Mouse (Mus musculus): Measurements from ENCODE around the gene Sorcs2.
A peak's percentile ranks its signal among the peaks of the same experiment; 100 is the strongest.

Sorcs2 gene

DNA sequence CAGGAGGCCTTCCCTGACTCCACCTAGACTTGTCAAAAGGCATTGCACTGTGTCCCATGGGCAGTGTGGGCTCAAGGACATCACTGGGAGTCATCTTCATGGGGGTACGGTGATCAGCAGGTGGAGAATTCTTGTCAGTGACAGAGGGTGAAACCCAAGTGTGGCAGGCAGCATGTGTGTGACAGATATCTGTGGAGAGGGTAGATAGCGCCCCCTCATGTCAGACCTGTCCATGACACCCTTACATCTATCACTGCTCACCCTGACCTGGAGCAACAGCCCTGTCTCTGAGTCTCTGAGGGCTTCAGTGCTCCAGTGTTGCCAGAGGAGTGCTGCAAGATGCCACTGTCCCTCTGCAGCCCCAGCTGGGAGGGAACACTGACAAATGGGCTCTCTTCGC, 343.4 kb downstream of the Sorcs2 start:
- no peak for DNase-seq

DNA sequence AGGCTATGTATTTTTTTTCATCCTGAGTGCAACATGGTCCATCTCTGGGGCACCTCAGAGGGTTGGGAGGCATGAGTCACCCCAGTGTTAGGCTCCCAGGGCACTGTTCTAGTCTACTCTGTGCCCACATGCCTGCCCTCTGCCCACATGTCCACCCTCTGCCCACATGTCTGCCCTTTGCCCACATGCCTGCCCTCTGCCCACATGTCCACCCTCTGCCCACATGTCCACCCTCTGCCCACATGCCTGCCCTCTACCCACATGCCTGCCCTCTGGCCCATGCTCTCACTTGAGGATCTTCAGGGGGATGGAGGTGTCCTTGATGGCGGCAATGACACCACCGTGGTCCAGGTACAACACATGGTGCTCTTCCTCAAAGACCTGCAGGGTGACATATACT, 354.8 kb downstream of the Sorcs2 start:
- DNase-seq, result peak; percentile 89

DNA sequence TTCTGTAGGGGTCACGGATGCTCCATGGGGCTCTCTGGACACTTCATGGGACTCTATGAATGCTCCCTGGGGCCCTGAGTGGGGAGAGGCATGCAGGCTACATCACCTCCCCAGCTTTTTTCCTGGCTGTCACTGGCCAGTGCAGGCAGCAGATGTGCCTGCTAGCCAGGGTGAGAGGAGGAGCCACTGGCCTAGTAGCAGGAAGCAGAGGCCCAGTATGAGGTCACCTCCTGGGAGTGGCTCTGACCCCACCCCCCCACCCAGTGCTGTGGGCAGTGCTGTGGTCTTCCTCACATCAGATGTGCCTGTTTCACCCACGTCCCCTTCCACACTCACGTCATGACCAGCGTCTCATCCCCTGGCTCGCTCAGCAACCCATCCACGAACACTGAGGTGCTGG, 356.2 kb downstream of the Sorcs2 start:
- DNase-seq, result peak; percentile 87

DNA sequence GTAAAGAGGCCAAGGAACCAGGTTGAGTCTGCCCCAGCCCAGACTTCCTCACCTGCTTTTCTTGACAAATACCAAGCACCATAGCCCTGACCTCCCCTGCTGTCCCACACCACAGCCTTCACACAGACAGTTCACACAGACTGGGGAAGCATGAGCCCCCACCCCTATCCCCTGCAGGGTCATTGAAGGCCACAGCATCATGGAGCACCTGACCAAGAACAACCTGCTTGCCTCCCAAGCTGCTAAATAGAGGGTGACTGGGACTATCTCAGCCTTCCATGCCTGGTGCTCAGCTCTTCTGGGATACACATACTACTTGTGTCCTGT, 356.7 kb downstream of the Sorcs2 start:
- peak; percentile 77 for DNase-seq

DNA sequence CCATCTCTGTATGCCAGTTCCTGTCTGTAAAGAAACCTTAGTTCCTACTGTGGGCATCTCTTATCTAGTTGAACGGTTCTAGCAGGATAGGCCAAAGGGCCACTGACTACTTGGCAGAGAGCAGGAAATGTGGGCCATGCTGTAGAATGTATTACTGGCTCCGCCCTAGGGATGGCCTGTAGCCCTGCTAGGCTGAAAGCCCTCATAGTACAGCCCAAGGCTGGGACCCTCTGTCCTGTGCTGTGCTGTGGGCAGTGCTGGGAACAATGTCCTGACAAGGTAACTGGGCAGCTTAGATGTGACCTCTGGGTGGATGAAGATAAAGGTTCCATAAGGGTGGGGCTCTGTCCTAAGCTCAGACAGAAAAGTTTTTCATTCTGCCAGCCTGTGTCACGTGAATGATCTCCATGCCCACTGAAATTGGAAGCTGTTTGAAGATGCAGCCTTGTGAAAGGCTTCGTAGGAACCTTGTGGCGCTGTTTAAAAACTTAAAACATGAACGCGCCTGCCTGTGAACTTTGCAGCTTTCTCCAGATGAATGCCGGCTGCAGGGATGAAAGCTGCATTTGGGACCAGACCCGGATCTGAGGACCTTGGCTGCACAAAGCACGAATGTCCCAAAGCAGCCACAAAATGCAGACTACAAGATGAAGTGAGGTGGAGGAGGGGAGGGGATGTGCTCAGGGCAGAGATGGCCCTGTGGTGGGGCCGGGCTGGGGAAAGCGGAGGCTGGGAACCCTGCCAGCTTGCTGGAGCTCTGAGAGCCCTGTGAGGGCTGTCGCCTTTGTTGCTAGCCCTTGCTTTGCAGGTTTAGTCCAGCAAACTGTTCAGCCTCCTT, 357.3 kb downstream of the Sorcs2 start:
- peak; percentile 90 for DNase-seq

DNA sequence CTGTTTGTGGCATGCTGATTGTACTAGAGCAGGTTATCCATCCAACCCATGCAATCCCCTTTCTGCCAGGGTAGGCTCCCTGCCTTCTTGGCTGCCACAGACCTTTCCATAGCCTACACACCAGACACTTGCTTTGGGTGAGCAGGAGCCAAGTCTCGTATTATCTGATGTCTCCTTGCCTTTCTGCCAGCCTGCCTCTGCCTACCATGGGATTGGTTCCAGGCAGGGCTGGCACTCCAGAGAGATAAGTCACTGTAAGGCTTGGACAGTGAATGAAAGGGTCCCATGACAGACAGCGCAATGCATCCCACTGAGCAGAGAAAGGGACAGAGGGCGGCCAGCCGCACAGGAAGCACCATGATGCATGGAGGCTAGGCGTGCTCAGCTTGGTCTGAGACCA, 358.3 kb downstream of the Sorcs2 start:
- DNase-seq, result peak; percentile 89

DNA sequence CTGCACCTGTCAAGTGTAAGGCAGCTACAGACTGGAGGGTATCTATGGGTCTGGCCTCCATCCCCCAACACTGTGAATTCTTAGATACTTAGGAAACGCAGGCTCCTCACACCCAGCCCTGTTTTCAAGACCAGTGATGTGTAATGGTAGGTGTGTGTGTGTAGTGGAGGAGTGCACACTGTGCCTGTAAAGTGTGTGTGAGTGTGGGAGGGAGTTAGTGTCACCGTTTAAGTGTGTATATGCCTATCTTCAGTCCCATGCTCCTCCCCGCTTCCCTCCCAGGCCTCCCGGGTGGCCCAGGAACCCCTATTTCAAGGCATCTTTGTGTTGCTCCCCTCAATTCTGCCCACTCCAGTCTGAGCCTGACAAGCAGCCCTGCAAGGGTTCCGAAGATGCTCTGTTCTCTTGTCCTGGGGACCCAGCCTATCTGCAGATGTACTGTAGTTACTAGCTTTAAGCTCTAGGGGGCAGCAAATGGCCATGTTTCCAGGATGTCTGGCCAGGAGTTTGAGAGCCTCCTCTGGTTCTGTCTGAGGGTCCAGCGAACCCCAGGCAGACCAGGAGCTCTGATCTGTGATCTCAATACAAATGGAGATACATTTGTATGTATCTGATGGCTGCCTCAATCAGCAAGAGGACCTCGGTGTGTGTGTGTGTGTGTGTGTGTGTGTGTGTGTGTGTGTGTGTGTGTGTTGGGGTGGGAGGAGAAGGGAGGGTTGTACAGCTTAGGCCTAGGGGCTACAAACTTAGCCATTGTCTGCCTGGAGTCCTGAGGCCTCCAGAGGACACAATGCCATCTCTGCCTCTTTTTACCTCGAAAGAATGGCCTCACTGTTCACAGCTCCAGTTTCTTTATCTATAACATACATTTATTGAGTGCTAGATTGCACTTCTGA, 364.2 kb downstream of the Sorcs2 start:
- DNase-seq, result peak; percentile 90

DNA sequence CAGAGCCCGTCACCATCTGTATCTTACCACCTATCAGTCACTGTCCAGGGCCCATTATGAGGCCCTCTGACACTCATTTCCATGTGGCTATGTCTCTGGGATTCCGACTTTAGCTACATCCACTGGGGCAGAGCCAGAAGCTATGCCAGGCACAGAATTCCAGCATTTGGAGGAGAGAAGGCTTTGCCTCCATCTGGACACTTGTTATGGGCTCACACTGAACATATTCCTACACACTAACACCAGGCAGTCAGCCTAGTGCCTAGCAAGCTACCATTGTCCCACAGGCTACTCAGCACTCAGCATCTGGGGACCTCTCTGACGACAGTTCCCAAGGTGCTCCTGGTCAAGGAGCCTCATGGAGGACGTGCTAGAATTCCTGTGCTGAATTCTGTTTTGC, 372.9 kb downstream of the Sorcs2 start:
- DNase-seq, result no peak

DNA sequence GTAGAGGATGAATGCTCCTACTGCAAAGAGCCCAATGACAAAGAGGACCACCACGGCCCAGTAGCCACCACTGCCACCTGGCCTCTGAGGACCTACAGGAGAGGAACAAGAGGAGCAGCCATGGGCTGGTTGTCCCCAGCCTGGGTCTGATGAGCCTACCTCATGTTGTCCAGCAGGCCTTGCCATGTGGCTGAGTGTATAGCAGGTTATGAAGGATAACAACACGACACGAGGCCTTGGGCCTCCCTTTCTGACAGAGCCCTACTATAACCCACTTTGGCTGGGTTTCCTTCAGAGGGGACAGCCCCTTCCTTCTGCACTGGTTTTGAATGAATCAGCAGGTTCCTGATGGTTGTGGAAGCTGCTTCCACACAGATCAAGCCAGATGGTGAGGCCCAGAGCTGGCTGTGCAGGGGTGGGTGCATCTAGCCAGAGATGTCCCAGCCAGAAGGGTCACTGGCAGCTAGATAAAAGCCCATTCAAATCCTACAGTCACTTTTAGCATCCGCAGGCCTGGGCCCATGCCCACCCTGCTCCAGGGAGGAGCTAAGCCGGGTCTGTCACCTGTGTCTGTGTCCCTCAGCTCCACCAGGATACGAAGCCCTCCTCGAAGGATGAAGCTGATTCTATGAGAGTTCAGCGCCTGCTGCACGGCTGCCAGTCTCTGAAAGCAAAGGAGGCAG, 373.8 kb downstream of the Sorcs2 start:
- DNase-seq, result peak; percentile 82

DNA sequence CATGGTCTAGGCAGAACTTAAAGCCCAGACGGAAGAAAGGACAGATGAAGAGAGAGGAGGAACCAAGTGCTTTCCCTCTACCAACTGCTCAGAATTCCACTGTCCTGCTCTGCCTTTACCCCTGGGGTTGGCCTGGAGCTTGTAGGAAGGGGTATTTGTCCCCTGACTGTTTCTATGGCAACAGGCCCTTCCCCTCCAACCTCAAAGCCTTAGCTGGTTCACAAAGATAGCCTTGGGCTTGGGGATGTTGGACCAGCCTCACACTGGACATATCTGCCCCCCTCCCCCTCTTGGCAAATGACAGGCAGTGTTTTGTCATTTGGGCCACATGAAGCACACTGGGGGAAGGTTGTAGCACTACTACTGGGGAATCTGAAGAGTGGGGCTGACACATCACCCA, 375.6 kb downstream of the Sorcs2 start:
- DNase-seq, result no peak

DNA sequence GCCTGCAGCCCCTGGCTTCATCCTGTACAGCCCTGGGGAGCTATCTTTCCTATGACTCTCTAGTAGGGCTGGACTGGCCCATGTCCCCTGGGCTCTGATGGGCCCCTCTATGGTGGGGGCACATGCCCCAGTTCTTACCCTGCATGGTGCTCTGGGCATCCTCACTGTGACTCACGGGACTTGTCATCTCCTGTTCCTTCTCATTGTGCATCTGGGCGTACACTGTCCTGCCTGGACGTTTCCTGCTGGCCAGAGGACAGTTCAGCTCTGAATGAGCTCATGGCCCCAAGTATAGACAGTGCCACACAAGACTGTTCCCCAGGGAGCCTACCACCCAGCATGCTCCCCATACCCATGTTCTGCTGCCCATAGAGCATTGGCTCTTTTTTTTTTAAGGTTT, 376.8 kb downstream of the Sorcs2 start:
- no peak for DNase-seq

DNA sequence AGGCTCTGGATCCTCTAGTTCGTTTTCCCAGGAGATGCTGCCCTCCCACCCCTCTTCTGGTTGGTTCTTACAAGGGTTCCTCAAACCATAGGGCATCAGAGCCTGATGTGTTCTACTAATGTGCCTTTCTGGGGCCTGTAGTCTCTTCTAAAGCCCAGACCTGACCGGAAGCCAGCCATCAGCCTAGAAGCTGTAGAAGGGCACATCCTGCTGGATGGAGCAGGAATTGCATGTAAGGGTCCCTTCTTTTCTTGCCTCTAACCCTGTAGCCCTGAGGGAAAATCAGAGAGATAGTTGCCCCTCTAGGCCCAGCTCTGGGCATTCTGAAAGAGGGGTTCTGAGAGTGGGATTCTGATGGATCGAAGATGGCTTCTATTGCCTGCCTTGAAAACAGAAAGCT, 379.6 kb downstream of the Sorcs2 start:
- DNase-seq, result no peak

DNA sequence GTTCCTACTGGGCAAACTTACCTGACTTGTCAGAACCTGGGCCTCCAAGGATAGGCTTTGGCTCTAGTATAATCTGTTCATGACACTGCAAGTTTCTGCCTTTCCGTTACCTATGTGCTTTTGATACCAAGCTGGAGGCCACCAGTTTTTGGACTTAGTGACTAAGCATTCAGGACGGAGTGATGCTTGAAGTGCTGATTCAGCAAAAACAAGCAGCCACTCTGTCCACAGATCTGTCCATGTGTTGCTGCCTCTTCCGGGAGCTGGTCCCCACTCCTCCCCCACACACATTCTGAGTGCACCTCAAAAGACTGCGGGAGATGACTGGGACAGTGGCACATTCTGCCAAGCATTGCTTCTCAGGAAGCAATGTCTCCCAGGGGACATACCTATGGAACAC, 388.5 kb downstream of the Sorcs2 start:
- DNase-seq, result no peak

DNA sequence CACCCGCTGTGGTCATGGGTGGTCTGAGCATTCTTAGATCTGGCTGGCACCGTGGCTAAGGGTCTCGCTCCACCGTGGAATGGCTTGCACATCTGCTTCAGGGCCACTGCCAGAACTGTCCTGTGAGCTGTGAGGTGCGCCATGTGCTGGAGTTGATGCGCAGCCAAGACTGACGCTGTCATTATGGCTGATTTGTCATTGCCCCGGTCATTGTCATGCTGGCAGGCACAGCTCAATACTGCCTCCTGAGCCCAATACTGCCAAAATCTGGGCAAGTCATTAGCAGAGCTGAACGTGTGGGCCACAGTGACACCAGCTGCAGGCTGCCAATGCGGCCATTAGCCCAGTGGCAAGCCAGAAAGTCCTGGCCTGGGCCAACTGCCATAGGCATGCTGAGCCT, 390.3 kb downstream of the Sorcs2 start:
- DNase-seq, result peak; percentile 92

DNA sequence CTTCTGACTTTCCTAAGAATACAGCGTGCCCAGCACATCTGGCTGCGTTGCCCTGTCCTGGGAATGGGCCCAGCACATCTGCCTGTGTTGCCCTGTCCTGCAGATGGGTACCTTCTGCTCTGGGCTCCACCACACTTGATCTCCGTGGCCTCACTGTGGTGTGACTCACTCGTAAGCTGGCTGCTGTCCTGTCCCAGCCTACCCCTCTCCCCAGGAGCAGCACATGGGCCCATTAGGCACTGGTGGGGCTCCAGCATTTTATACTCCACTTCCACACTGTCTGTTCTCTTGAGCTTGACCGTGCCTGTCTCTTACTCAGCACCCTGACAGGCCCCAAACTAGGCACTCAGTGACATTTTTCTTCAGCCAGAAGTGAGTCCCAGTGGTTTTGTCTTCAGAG, 391.4 kb downstream of the Sorcs2 start:
- DNase-seq, result no peak

DNA sequence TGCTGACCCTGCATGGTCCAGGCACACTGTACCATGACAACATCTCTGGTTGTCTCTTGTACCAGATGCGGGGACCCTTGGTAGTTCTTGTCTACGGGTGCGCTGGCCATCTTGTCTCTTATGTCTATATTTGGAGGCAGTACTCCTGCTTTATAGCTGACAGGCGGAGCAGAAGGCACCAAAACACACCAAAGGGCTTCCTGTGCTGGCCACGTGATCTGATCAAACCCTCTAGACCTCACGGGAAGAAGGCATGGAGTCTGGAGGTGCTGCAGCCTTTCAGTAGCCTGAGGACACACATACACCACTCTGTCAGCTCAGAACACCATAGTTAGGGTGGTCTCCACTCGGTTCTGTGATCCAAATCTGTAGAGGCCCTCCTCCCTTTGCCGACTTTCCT, 391.8 kb downstream of the Sorcs2 start:
- no peak for DNase-seq

DNA sequence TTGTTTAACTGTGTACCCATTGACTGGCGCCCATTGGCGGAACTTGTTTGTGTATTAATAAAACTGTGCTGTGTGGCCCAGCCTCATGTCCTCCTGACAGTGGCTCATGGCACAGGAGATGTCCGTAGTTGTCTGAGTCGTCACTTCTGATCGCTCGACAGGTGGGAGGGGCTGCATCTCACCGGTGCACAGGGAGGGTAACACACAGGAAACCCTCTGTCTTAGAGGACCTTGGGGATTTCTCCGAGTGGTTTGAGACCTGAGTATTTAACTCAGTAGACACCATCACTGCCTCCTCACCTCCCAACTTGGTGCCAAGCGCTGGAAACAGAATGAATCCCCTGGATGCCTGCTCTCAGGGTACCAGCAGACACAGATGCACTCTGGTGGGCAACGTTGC, 394.1 kb downstream of the Sorcs2 start:
- DNase-seq, result no peak

DNA sequence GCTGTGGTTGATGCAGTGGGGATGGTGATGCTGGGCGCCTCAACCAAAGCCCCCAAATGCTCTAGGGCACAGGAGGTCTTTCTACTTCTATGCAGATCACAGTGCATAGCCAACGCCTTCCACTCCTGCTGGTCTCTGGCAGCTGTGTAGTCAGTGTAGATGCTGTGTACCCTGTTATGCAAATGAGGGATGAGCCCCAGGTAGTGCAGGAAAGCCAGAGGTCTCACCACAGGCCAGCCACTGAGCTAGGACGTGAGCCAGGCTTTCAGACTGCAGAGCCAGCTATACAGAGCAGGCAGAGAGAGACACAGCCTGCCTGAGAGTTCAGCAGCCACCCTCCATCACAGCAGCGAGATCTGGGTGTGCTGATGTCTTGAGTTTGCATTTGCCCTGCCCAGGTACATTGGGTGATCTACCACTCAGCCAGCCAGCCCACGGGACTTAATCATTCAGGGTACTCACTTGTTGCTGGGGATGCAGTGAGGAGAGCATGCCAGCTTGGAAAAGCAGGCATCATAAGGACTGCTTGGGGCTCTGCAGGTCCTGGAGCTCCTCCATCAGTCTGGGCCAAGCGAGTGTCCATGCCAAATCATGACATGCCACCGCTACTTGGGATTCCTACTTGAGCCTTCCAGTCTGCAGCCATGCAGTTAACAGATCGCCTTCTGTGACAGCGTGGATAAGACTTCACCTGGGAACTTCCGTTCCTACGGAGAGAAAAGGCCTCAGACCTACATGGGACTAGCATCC, 407.8 kb downstream of the Sorcs2 start:
- DNase-seq, result no peak

DNA sequence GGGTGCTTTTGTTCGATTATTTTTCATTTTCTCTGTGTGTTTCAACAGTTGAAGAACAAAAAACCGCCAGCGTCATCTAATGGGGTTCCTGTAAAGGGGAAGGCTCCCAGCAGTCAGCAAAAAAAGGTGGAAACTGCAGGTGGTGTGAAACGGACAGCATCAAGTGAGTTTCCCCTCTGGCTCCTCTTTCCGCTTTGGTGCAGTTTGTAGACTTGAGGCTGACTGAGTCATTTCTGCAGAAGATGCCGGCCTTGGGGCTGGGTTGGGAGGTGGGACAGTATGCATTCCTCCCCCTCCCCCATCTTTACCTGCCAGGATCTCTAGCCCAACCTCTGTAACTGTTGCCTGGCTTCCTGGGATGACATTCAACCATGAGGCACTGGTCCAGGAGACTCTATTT, 408.4 kb downstream of the Sorcs2 start:
- DNase-seq, result no peak

DNA sequence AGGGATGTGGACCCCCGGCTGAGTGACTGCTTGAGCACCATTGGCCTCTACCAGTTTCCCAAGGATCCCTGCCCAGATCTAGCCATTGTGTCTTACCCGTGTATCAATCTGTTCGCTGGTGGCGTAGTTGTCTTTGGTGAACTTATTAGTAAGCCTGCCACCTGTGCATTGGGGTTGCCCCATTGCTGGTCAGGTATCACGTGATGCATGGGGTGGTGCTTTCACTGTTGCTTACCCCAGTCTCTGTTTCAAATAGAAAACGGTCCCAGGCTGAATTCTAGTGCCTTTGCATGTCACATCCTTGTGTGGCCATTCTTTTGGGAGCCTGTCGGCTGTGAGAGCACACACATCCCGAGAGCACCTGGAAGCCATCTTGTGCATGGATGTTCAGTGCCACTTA, 409.9 kb downstream of the Sorcs2 start:
- no peak for DNase-seq

DNA sequence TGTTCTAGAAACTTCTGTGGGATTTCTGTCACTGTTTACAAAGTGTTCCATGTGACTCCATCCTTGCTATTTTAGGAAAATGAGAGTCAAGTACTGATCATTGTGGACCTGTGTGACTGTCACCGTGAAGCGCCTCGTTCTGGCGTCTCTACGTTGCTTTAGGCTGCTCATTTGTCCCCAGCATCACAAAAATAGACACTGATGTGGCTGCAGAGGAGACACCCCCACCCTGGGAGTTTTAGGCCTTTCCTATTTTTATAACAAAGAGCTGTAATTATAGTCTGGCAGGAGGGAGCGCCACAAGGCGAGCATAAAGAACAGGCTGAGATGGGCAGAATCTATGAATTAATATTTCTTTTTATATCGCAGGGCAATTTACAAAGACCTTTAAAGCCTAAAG, 412.3 kb downstream of the Sorcs2 start:
- DNase-seq, result peak; percentile 93

DNA sequence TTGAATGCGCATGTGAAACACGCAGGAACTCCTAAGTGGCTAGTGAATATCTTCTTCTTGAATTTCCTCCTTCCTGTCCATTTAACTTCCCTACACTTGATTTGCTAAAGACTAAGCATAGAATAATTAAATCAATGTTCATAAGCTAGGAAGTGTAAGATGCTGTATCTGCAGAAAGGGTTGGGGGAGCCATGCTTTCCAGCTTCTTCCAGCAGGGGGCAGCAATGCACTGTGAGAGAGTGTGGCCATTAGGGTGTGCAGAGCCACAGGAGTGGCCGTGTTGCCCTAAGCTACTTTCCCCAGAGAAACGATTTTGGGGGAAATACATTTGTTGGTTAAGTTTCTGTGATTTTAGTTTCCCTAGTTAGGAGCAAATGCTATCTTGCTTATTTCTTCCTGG, 416.0 kb downstream of the Sorcs2 start:
- DNase-seq, result no peak

DNA sequence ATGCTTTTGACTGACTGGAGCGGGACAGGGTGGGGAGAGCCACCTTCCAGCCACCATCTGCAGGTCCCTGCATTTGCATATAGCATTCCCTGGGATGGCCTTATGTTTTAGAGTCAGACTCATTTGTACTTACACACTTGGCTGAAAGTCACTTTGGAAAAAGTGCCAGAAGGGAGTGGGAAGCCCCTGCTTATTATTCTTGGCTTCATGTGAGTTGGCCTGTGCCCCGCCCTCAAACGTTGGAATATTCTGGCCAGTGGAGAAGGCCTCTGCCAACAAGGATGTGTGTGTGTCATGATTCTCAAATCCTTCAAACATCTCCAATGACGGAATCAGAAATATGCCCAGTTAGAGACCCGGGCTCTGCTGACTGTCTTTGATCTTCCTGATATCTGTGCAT, 416.6 kb downstream of the Sorcs2 start:
- DNase-seq, result no peak

Data from heart, adult 11 months (tissue).